Mouse (Mus musculus) embryonic fibroblast, embryonic 13.5 days (primary cell): ENCODE measurements around the gene Kctd5. TPM values are rescaled to one million over a fixed set of nuclear protein-coding genes. Genes with fewer than 3 reads are reported as not detected.
"Not testable (repeated sequence)": the region's sequence is repeated elsewhere in the genome, so short reads cannot be mapped to it uniquely, and the experiment has no call there.

ENCODE experiments used
- H3K27ac ChIP-seq: 2 replicates; pipeline ENCODE4 v1.5.1; 2012; ENCODE audit warnings: low read length, control low read depth, inconsistent platforms; ENCODE audit not compliant: insufficient read depth
- H3K4me1 ChIP-seq: 2 replicates; pipeline ENCODE4 v1.6.1; 2011; ENCODE audit warnings: low read length; ENCODE audit not compliant: control insufficient read depth, insufficient read depth
- H3K4me3 ChIP-seq: 2 replicates; pipeline ENCODE4 v1.5.1; 2011; ENCODE audit warnings: mild to moderate bottlenecking, control low read depth, low read length; ENCODE audit not compliant: insufficient read depth
- CTCF ChIP-seq: IDR thresholded peaks from 2 replicates; pipeline ENCODE4 v1.5.1; 2011; ENCODE audit warnings: mild to moderate bottlenecking, control low read depth, low read length, moderate library complexity, borderline replicate concordance; ENCODE audit not compliant: insufficient read depth
- POLR2A ChIP-seq: IDR thresholded peaks from 2 replicates; pipeline ENCODE4 v1.6.1; 2011; ENCODE audit warnings: low read depth, mild to moderate bottlenecking, control low read depth, low read length, moderate library complexity
- polyA plus RNA-seq: library from polyadenylated mRNA; stranded (reverse); fragments of >200 nt; gene quantifications from 2 replicates; pipeline ENCODE4 v1.2.4, GENCODE M21; 2011; ENCODE audit warnings: low read depth; ENCODE audit not compliant: missing spikeins, insufficient read length

Kctd5 gene
- 80.8 and 83.2 TPM in 2 replicates for polyA plus RNA-seq

- peak within 1 kb of the TSS; percentile 95 for H3K4me3 ChIP-seq
- H3K27ac ChIP-seq = peak within 1 kb of the TSS; percentile 65
- TF ChIP-seq POLR2A (peak; percentile 88), CTCF (no peak)
- peaks cover 17% of the 10 kb centered on the region; the same call in 1 of the 2 replicates for H3K4me1 ChIP-seq
Measured at GRCm38 (mm10) chr17:24072919-24073696, at the start of gene Kctd5. Kctd5 (minus strand) TSS chr17:24073485.

DNA sequence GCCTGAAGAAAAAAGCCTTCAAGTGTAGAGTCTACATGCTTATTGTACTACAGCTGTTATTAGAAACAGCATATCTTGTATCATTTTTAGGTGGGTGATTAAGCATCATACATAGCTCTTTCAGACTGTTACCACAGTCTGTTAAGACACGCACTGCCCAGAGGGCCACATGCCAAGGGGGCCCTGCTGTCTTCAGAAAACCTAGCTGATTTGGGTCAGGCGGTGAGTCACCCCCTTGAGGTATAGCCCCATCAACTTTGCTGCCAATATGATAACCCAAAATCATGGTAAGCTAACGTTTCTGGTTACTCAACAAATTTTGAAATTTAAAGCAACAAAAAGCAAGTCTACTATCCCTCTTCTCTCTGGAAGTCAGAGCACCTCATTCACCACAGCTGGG is 46.2 kb upstream of the Kctd5 start:
- Histone ChIP-seq H3K4me1 (peaks cover 2% of the 10 kb centered on the region; the same call in 1 of the 2 replicates), H3K4me3 (no peak overlapping the region), H3K27ac (no peak overlapping the region)
- no peak for TF ChIP-seq POLR2A
- no peak for TF ChIP-seq CTCF

- Histone ChIP-seq H3K4me1 (no peaks in the 10 kb centered on the region), H3K27ac (no peak overlapping the region), H3K4me3 (no peak overlapping the region)
- TF ChIP-seq CTCF = no peak
- no peak for TF ChIP-seq POLR2A
Measured at GRCm38 (mm10) chr17:24113031-24113430, 39.7 kb upstream of the Kctd5 start.

GRCm38 (mm10) chr17:24111256-24111655 is 38.0 kb upstream of the Kctd5 start:
- Histone ChIP-seq H3K4me3 (no peak overlapping the region), H3K4me1 (no peaks in the 10 kb centered on the region)
- no peak for TF ChIP-seq POLR2A
- no peak for TF ChIP-seq CTCF

DNA sequence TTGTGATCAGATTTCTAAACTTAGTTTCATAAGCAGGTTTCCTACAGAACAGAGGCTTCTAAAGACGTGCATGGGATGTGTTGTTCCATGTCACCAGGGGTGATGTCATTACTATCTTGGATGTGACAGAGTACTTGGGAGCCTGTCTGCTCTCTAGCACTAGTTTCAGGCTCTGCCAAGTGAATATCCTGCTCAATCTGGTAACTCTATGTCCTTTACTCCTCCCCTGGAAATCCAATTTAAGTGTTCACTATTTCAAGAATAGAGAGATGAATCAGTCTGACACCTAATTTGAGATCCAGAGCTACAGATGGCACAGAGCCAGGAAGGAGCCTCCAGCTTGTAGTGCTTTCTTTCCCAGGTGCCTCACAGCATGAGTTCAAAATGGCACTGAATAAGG is 35.6 kb upstream of the Kctd5 start:
- TF ChIP-seq POLR2A = no peak
- no peak for TF ChIP-seq CTCF
- H3K4me3 ChIP-seq = no peak overlapping the region
- no peaks in the 10 kb centered on the region for H3K4me1 ChIP-seq
- H3K27ac ChIP-seq = no peak overlapping the region

More at GRCm38 (mm10) chr17:24111256-24111655, 38.0 kb upstream of the Kctd5 start:
- H3K27ac ChIP-seq = no peak overlapping the region

- Histone ChIP-seq H3K27ac (no peak overlapping the region), H3K4me1 (no peaks in the 10 kb centered on the region), H3K4me3 (no peak overlapping the region)
- TF ChIP-seq CTCF = no peak
- no peak for TF ChIP-seq POLR2A
Measured at GRCm38 (mm10) chr17:24105111-24105510, 31.8 kb upstream of the Kctd5 start.

GRCm38 (mm10) chr17:24098354-24098753 is 25.1 kb upstream of the Kctd5 start:
- no peaks in the 10 kb centered on the region for H3K4me1 ChIP-seq
- no peak overlapping the region for H3K27ac ChIP-seq
- H3K4me3 ChIP-seq = no peak overlapping the region
- TF ChIP-seq POLR2A = no peak

GRCm38 (mm10) chr17:24090575-24090974 is 17.3 kb upstream of the Kctd5 start:
- TF ChIP-seq CTCF = no peak
- no peak for TF ChIP-seq POLR2A
- Histone ChIP-seq H3K27ac (no peak overlapping the region), H3K4me1 (no peaks in the 10 kb centered on the region), H3K4me3 (no peak overlapping the region)

- H3K27ac ChIP-seq = not testable (repeated sequence)
Measured at GRCm38 (mm10) chr17:24086399-24086798, 13.1 kb upstream of the Kctd5 start.

GRCm38 (mm10) chr17:24084593-24084992 is 11.3 kb upstream of the Kctd5 start:
- TF ChIP-seq CTCF (no peak), POLR2A (no peak)
- no peak overlapping the region for H3K27ac ChIP-seq
- no peaks in the 10 kb centered on the region for H3K4me1 ChIP-seq
- no peak overlapping the region for H3K4me3 ChIP-seq

More at GRCm38 (mm10) chr17:24086399-24086798, 13.1 kb upstream of the Kctd5 start:
- not testable (repeated sequence) for H3K4me1 ChIP-seq, H3K4me3 ChIP-seq
